ENCODE assay signal across 7 mouse cellular contexts in genomic region chr13:55471819-55472131, GRCm38 (mm10). TPM values are rescaled to one million over a fixed set of nuclear protein-coding genes. Genes with fewer than 3 reads are reported as not detected.
DNase-seq lines count a peak whose midpoint lies in the region; ATAC-seq and TF ChIP-seq lines count a peak whose summit lies in the region.

No protein-coding gene starts in this region.

- no peak for ATAC-seq in megakaryocyte, adult 5-6 weeks (ENCODE audit: poor library complexity, severe bottlenecking)

- H3K4me3 ChIP-seq in megakaryocyte, embryonic 14.5 days (replicated peaks): peak overlapping the region; percentile 94
- H3K4me3 ChIP-seq in forebrain, embryonic 10.5 days: peak overlapping the region; percentile 77
- peak overlapping the region; percentile 66 for H3K4me3 ChIP-seq in limb, embryonic 10.5 days
- peak overlapping the region; percentile 62 for H3K4me3 ChIP-seq in small intestine, adult 2 months (ENCODE audit: low read depth, low read length)

- H3K27me3 ChIP-seq in megakaryocyte, embryonic 14.5 days (replicated peaks): peaks cover 99% of the 10 kb centered on the region
- 0 out of 2 replicates have a peak, but pooled peaks cover 14% of the 10 kb centered on the region for H3K27me3 ChIP-seq in forebrain, embryonic 10.5 days (ENCODE audit: poor library complexity, severe bottlenecking)
- peaks cover 8% of the 10 kb centered on the region; the same call in 1 of the 2 replicates for H3K27me3 ChIP-seq in limb, embryonic 10.5 days (ENCODE audit: low read depth, poor library complexity, severe bottlenecking)
- 0 out of 2 replicates have a peak, but pooled peaks cover 10% of the 10 kb centered on the region for H3K27me3 ChIP-seq in small intestine, adult 2 months (ENCODE audit: control insufficient read depth, insufficient read depth, low read length)

- under 1% methylated on average over 31 of the region's 31 CpGs for WGBS in forebrain, embryonic 10.5 days
- under 1% methylated on average over 31 of the region's 31 CpGs for WGBS in limb, embryonic 10.5 days
- 1% methylated on average over 31 of the region's 31 CpGs for whole genome bisulfite sequencing in small intestine, adult 2 months

- peaks cover 12% of the 10 kb centered on the region for H3K9me3 ChIP-seq in megakaryocyte, embryonic 14.5 days
- no peaks in the 10 kb centered on the region for H3K9me3 ChIP-seq in forebrain, embryonic 10.5 days
- no peaks in the 10 kb centered on the region for H3K9me3 ChIP-seq in limb, embryonic 10.5 days (replicated peaks)

- DNase-seq in forebrain, embryonic 10.5 days (ENCODE audit: extremely low spot score, low spot score): no peak
- DNase-seq in limb, embryonic 10.5 days (ENCODE audit: low spot score): no peak
- no peak for DNase-seq in gastrocnemius, adult 8-10 months (ENCODE audit: low spot score in 2 of 2)
- no peak for DNase-seq in cerebellum, postnatal 14 days

- H3K4me1 ChIP-seq in megakaryocyte, embryonic 14.5 days: peaks cover 53% of the 10 kb centered on the region
- H3K4me1 ChIP-seq in forebrain, embryonic 10.5 days: peaks cover 99% of the 10 kb centered on the region
- H3K4me1 ChIP-seq in limb, embryonic 10.5 days: peaks cover 67% of the 10 kb centered on the region
- peaks cover 12% of the 10 kb centered on the region for H3K4me1 ChIP-seq in small intestine, adult 2 months (ENCODE audit: control insufficient read depth, insufficient read depth, insufficient read length, low read length)

- no peak for TF ChIP-seq POLR2A in small intestine, adult 2 months (IDR thresholded peaks at IDR 0.05; ENCODE audit: low read depth, low read length)

- H3K36me3 ChIP-seq in megakaryocyte, embryonic 14.5 days (replicated peaks; ENCODE audit: low read length): no peaks in the 10 kb centered on the region
- H3K36me3 ChIP-seq in forebrain, embryonic 10.5 days (replicated peaks): peaks cover 39% of the 10 kb centered on the region
- H3K36me3 ChIP-seq in limb, embryonic 10.5 days: peaks cover 35% of the 10 kb centered on the region
- H3K36me3 ChIP-seq in small intestine, adult 2 months (ENCODE audit: control insufficient read depth, insufficient read depth, low read length): no peaks in the 10 kb centered on the region

- no peak for TF ChIP-seq CTCF in small intestine, adult 2 months (IDR thresholded peaks at IDR 0.05; ENCODE audit: extremely low read depth, insufficient read length, insufficient replicate concordance, low read depth, low read length)

- peak overlapping the region; percentile 88 for H3K27ac ChIP-seq in forebrain, embryonic 10.5 days
- peak overlapping the region; percentile 81 for H3K27ac ChIP-seq in limb, embryonic 10.5 days
- H3K27ac ChIP-seq in small intestine, adult 2 months (ENCODE audit: insufficient read depth, low read depth, low read length): no peak overlapping the region

RNA-seq across cellular contexts. Expression of gene Prr7, which starts 7.7 kb away (rescaled TPM):
- polyA plus RNA-seq in megakaryocyte, embryonic 14.5 days (2012; ENCODE audit: insufficient read depth, low replicate concordance): 5.3 and 21.1 TPM in 2 replicates
- total RNA-seq in megakaryocyte, adult 5-6 weeks (2015): 1.1 and 1.2 TPM in 2 replicates
- total RNA-seq in megakaryocyte, adult 5-6 weeks (2017): 1.4 and 1.8 TPM in 2 replicates
- 0.75 and 0.88 TPM in 2 replicates for polyA plus RNA-seq in forebrain, embryonic 10.5 days (2016; fragmentation: Nextera tagmentation; extraction: Ambion mirVana)
- 0.34 and 0.35 TPM in 2 replicates for polyA plus RNA-seq in limb, embryonic 10.5 days (2016; fragmentation: Nextera tagmentation; extraction: Ambion mirVana)
- polyA plus RNA-seq in small intestine, adult 2 months (2012; rRNA removed): 5.9 and 8.2 TPM in 2 replicates
- total RNA-seq in gastrocnemius, adult 8-10 months (2022): under 1 TPM in 2 of 4 experiments, not detected in 2; 0.20 to 0.39 TPM

RNA-seq across cellular contexts. Expression of gene Dbn1, which starts 16.1 kb away (rescaled TPM):
- polyA plus RNA-seq in megakaryocyte, embryonic 14.5 days (2012; ENCODE audit: insufficient read depth, low replicate concordance): 1.8 and 5.0 TPM in 2 replicates
- total RNA-seq in megakaryocyte, adult 5-6 weeks (2015): 0.18 TPM in 1 of 2 replicates, not detected in the other
- total RNA-seq in megakaryocyte, adult 5-6 weeks (2017): 0.57 and 2.9 TPM in 2 replicates
- polyA plus RNA-seq in forebrain, embryonic 10.5 days (2016; fragmentation: Nextera tagmentation; extraction: Ambion mirVana): 346 and 355 TPM in 2 replicates
- 346 and 417 TPM in 2 replicates for polyA plus RNA-seq in limb, embryonic 10.5 days (2016; fragmentation: Nextera tagmentation; extraction: Ambion mirVana)
- 8.9 and 9.8 TPM in 2 replicates for polyA plus RNA-seq in small intestine, adult 2 months (2012; rRNA removed)
- 1 to 10 TPM; 2.9 to 4.0 (median 3.4) TPM for total RNA-seq in gastrocnemius, adult 8-10 months (2022)

RNA-seq across cellular contexts. Expression of gene Grk6, which starts 26.9 kb away (rescaled TPM):
- 33.8 and 54.2 TPM in 2 replicates for polyA plus RNA-seq in megakaryocyte, embryonic 14.5 days (2012; ENCODE audit: insufficient read depth, low replicate concordance)
- total RNA-seq in megakaryocyte, adult 5-6 weeks (2015): 87.3 and 89.9 TPM in 2 replicates
- total RNA-seq in megakaryocyte, adult 5-6 weeks (2017): 144 and 155 TPM in 2 replicates
- polyA plus RNA-seq in forebrain, embryonic 10.5 days (2016; fragmentation: Nextera tagmentation; extraction: Ambion mirVana): 44.8 and 51.1 TPM in 2 replicates
- 63.6 and 71.1 TPM in 2 replicates for polyA plus RNA-seq in limb, embryonic 10.5 days (2016; fragmentation: Nextera tagmentation; extraction: Ambion mirVana)
- 21.1 and 38.4 TPM in 2 replicates for polyA plus RNA-seq in small intestine, adult 2 months (2012; rRNA removed)
- 1 to 10 TPM; 6.9 to 9.7 (median 9.4) TPM for total RNA-seq in gastrocnemius, adult 8-10 months (2022)

RNA-seq across cellular contexts. Expression of gene Pdlim7, which starts 41.7 kb away (rescaled TPM):
- polyA plus RNA-seq in megakaryocyte, embryonic 14.5 days (2012; ENCODE audit: insufficient read depth, low replicate concordance): 681 and 731 TPM in 2 replicates
- 23.8 and 25.9 TPM in 2 replicates for total RNA-seq in megakaryocyte, adult 5-6 weeks (2015)
- total RNA-seq in megakaryocyte, adult 5-6 weeks (2017): 9.4 and 12.4 TPM in 2 replicates
- 200 and 209 TPM in 2 replicates for polyA plus RNA-seq in forebrain, embryonic 10.5 days (2016; fragmentation: Nextera tagmentation; extraction: Ambion mirVana)
- 202 and 206 TPM in 2 replicates for polyA plus RNA-seq in limb, embryonic 10.5 days (2016; fragmentation: Nextera tagmentation; extraction: Ambion mirVana)
- 57.1 and 60.2 TPM in 2 replicates for polyA plus RNA-seq in small intestine, adult 2 months (2012; rRNA removed)
- total RNA-seq in gastrocnemius, adult 8-10 months (2022): 100 to 1,000 TPM; 476 to 539 (median 493) TPM

RNA-seq across cellular contexts. Expression of gene F12, which starts 45.2 kb away (rescaled TPM):
- 0.54 TPM in 1 of 2 replicates, not detected in the other for polyA plus RNA-seq in megakaryocyte, embryonic 14.5 days (2012; ENCODE audit: insufficient read depth, low replicate concordance)
- 0.13 and 0.21 TPM in 2 replicates for total RNA-seq in megakaryocyte, adult 5-6 weeks (2015)
- not detected in 2 replicates for total RNA-seq in megakaryocyte, adult 5-6 weeks (2017)
- polyA plus RNA-seq in forebrain, embryonic 10.5 days (2016; fragmentation: Nextera tagmentation; extraction: Ambion mirVana): not detected in 2 replicates
- polyA plus RNA-seq in limb, embryonic 10.5 days (2016; fragmentation: Nextera tagmentation; extraction: Ambion mirVana): 0.14 TPM in 1 of 2 replicates, not detected in the other
- 0.41 and 0.60 TPM in 2 replicates for polyA plus RNA-seq in small intestine, adult 2 months (2012; rRNA removed)
- not detected for total RNA-seq in gastrocnemius, adult 8-10 months (2022)

Comparison
In these comparisons a context has a peak if more than half of its experiments do, and no peak if none do; other contexts are left out.
1. RNA of gene Dbn1, which starts 16.1 kb away (polyA plus RNA-seq): 346 to 417 TPM in limb, embryonic 10.5 days and 346 to 355 TPM in forebrain, embryonic 10.5 days; 8.9 to 9.8 TPM in small intestine, adult 2 months and 1.8 to 5.0 TPM in megakaryocyte, embryonic 14.5 days; every median in the first group is over 10 times any median in the second.
2. Peak in every context shown above with its lines, with median percentiles within 50 percentile points of each other: H3K4me3 ChIP-seq.